ENCODE assay signal across 8 mouse cellular contexts in the genomic region with DNA sequence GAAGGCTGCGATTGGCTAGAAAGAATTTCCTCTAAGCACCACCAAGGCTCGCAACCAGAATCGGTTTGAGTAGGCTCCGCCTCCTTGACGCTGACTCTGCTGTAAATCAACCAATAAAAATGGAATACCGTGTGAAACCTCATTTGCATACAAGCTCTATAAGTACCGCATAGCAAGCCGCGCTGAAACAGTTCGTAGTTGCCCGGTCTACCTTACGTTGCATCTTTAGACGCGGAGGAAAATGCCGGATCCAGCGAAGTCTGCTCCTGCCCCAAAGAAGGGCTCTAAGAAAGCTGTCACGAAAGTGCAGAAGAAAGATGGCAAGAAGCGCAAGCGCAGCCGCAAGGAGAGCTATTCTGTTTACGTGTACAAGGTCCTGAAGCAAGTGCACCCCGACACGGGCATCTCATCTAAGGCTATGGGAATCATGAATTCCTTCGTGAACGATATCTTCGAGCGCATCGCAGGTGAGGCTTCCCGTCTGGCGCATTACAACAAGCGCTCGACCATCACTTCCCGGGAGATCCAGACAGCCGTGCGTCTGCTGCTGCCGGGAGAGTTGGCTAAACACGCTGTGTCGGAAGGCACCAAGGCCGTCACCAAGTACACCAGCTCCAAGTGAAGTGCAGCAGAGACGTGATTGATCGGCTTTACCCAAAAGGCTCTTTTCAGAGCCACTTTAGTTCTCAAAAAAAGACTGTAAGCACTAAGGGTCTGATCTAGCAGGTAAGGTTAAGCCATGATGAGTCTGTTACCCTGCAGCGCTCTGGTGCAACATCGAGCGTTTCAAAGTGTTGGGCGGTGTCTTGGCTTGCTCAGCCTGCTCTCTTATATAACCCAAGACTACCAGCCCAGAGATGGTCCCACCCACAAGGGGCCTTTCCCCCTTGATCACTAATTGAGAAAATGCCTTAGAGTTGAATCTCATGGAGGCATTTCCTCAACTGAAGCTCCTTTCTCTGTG. TPM values are rescaled to one million over a fixed set of nuclear protein-coding genes. Genes with fewer than 3 reads are reported as not detected.
DNase-seq lines count a peak whose midpoint lies in the region; ATAC-seq and TF ChIP-seq lines count a peak whose summit lies in the region.

A gene (plus strand): TSS at position 242 of the 964 bp plus-strand sequence.

- TF ChIP-seq POLR2A in limb, embryonic 14.5 days (IDR thresholded peaks at IDR 0.05; ENCODE audit: borderline replicate concordance, extremely low read depth, insufficient read depth, insufficient read length): peak; percentile 99; the same call in 1 of the 2 replicates

- H3K4me1 ChIP-seq in embryonic facial prominence, embryonic 14.5 days (ENCODE audit: control insufficient read depth, insufficient read depth, low read length): peaks cover 5% of the 10 kb centered on the region
- no peaks in the 10 kb centered on the region for H3K4me1 ChIP-seq in limb, embryonic 14.5 days (ENCODE audit: control insufficient read depth, insufficient read depth, low read length)
- H3K4me1 ChIP-seq in midbrain, postnatal 0 days (ENCODE audit: insufficient read depth, low read length): 0 out of 2 replicates have a peak, but pooled peaks cover 5% of the 10 kb centered on the region

- no peak for TF ChIP-seq CTCF in midbrain, postnatal 0 days (IDR thresholded peaks at IDR 0.05)

- peak; percentile 99 for DNase-seq in 3T3-L1 (ENCODE audit: low read depth, low spot score)
- DNase-seq in adrenal gland, postnatal 4 days (ENCODE audit: low spot score in 2 of 2): peak; percentile 44 to 76
- peak; percentile 100 for DNase-seq in embryonic facial prominence, embryonic 14.5 days (ENCODE audit: low spot score)
- peak; percentile 96 for DNase-seq in heart, adult 8-10 months (ENCODE audit: low spot score)
- DNase-seq in kidney, adult 9 months: peak; percentile 98
- DNase-seq in limb, embryonic 14.5 days (ENCODE audit: low spot score): peak; percentile 99
- peak; percentile 99 for DNase-seq in midbrain, postnatal 0 days (ENCODE audit: low spot score)
- peak; percentile 84 to 85 for DNase-seq in spleen, postnatal 14 days (ENCODE audit: low spot score in 2 of 2)

- under 1% methylated on average over 45 of the region's 45 CpGs for WGBS in embryonic facial prominence, embryonic 14.5 days
- under 1% methylated on average over 45 of the region's 45 CpGs for WGBS in limb, embryonic 14.5 days
- under 1% methylated on average over 45 of the region's 45 CpGs for WGBS in midbrain, postnatal 0 days

- no peaks in the 10 kb centered on the region for H3K9me3 ChIP-seq in embryonic facial prominence, embryonic 14.5 days (ENCODE audit: control insufficient read depth, low read length)
- H3K9me3 ChIP-seq in limb, embryonic 14.5 days (ENCODE audit: control insufficient read depth, low read length): no peaks in the 10 kb centered on the region
- H3K9me3 ChIP-seq in midbrain, postnatal 0 days (ENCODE audit: low read length): no peaks in the 10 kb centered on the region

- H3K36me3 ChIP-seq in embryonic facial prominence, embryonic 14.5 days (ENCODE audit: control insufficient read depth, insufficient read depth, low read length): no peaks in the 10 kb centered on the region
- H3K36me3 ChIP-seq in limb, embryonic 14.5 days (ENCODE audit: control insufficient read depth, insufficient read depth, low read length): no peaks in the 10 kb centered on the region
- H3K36me3 ChIP-seq in midbrain, postnatal 0 days (ENCODE audit: insufficient read depth, low read length): no peaks in the 10 kb centered on the region

- H3K4me3 ChIP-seq in embryonic facial prominence, embryonic 14.5 days (ENCODE audit: low read depth, low read length): peak within 1 kb of the TSS; percentile 50
- H3K4me3 ChIP-seq in limb, embryonic 14.5 days (replicated peaks; ENCODE audit: low read length): peak within 1 kb of the TSS; percentile 53
- peak within 1 kb of the TSS; percentile 48 for H3K4me3 ChIP-seq in midbrain, postnatal 0 days (ENCODE audit: low read depth, low read length)

- H3K27ac ChIP-seq in embryonic facial prominence, embryonic 14.5 days (replicated peaks; ENCODE audit: low read depth, low read length): peak within 1 kb of the TSS; percentile 98
- H3K27ac ChIP-seq in limb, embryonic 14.5 days (replicated peaks; ENCODE audit: low read depth, low read length): peak within 1 kb of the TSS; percentile 96
- peak within 1 kb of the TSS; percentile 92 for H3K27ac ChIP-seq in midbrain, postnatal 0 days (ENCODE audit: low read depth, low read length)

- H3K9ac ChIP-seq in embryonic facial prominence, embryonic 14.5 days (ENCODE audit: low read depth, low read length): peak within 1 kb of the TSS; percentile 80
- H3K9ac ChIP-seq in limb, embryonic 14.5 days (ENCODE audit: low read depth, low read length, severe bottlenecking): peak within 1 kb of the TSS; percentile 71
- peak within 1 kb of the TSS; percentile 57 for H3K9ac ChIP-seq in midbrain, postnatal 0 days (replicated peaks; ENCODE audit: low read length, poor library complexity, severe bottlenecking)

- peak within 1 kb of the TSS; percentile 79 for H3K4me2 ChIP-seq in embryonic facial prominence, embryonic 14.5 days (ENCODE audit: low read depth, low read length)
- peak within 1 kb of the TSS; percentile 87 for H3K4me2 ChIP-seq in limb, embryonic 14.5 days (replicated peaks; ENCODE audit: low read depth, low read length, severe bottlenecking)
- peak within 1 kb of the TSS; percentile 80 for H3K4me2 ChIP-seq in midbrain, postnatal 0 days (ENCODE audit: low read depth, low read length, poor library complexity, severe bottlenecking)

- no peaks in the 10 kb centered on the region for H3K27me3 ChIP-seq in embryonic facial prominence, embryonic 14.5 days (replicated peaks; ENCODE audit: control insufficient read depth, insufficient read depth, low read length)
- H3K27me3 ChIP-seq in limb, embryonic 14.5 days (ENCODE audit: control insufficient read depth, insufficient read depth, low read length): no peaks in the 10 kb centered on the region
- no peaks in the 10 kb centered on the region for H3K27me3 ChIP-seq in midbrain, postnatal 0 days (ENCODE audit: insufficient read depth, low read length)

- ATAC-seq in embryonic facial prominence, embryonic 14.5 days (ENCODE audit: low read depth): peak; percentile 95
- ATAC-seq in limb, embryonic 14.5 days (ENCODE audit: low FRiP score, low read depth): peak; percentile 95
- ATAC-seq in midbrain, postnatal 0 days (ENCODE audit: low FRiP score): peak; percentile 94

RNA-seq across cellular contexts. Expression of the gene that starts here (rescaled TPM):
- total RNA-seq in adrenal gland, postnatal 4 days (2021): 100 to 1,000 TPM; 801 to 997 TPM
- polyA plus RNA-seq in embryonic facial prominence, embryonic 14.5 days (2014; fragmentation: Nextera tagmentation; extraction: Ambion mirVana): 8.9 and 12.7 TPM in 2 replicates
- total RNA-seq in heart, adult 8-10 months (2022): 10 to 100 TPM; 28.0 to 42.3 (median 33.7) TPM
- 14.3 and 15.4 TPM in 2 replicates for polyA plus RNA-seq in limb, embryonic 14.5 days (2012; rRNA removed)
- polyA plus RNA-seq in limb, embryonic 14.5 days (2014; fragmentation: Nextera tagmentation; extraction: Ambion mirVana): 15.5 and 16.1 TPM in 2 replicates
- 162 and 343 TPM in 2 replicates for total RNA-seq in midbrain, postnatal 0 days (2014; rRNA removed)
- 1.0 and 1.7 TPM in 2 replicates for polyA plus RNA-seq in midbrain, postnatal 0 days (2015; fragmentation: Nextera tagmentation; extraction: Ambion mirVana)

Comparison
In these comparisons a context has a peak if more than half of its experiments do, and no peak if none do; other contexts are left out.
1. Peak in every context shown above with its lines: DNase-seq, ATAC-seq, H3K4me3 ChIP-seq and H3K27ac ChIP-seq.